Mouse (Mus musculus) heart, postnatal 36 days (tissue): ENCODE measurements around the gene Vps13d. TPM values are rescaled to one million over a fixed set of nuclear protein-coding genes. Genes with fewer than 3 reads are reported as not detected.

ENCODE experiments used
- DNase-seq, 2 experiments: peaks; one replicate each; pipeline ENCODE4 v3.0.0; 2021 to 2022
- intact Hi-C: fragments of 180-260 bp; cut with DNase I; formaldehyde crosslinking; loops from one replicate; pipeline ENCODE4 v1.15.1; 2025
- total RNA-seq, 2 experiments: library from RNA; stranded (reverse); gene quantifications; 2 replicates each; pipeline ENCODE4 v1.2.3; 2021

Vps13d gene
- total RNA-seq, 2 experiments from 2014 or later, result 70.1 to 73.5 TPM

GRCm38 (mm10) chr4:144928693-144929436 lies 265.9 kb downstream of the Vps13d start:
- intact Hi-C loops, result loop anchor here (2.0 kb wide), 1 partner anchor 20 kb away; no protein-coding TSS in a partner anchor
- no peak for DNase-seq

Other genes with a start within 250 kb of the Vps13d start
- gene Tnfrsf1b, start 51.9 kb upstream of the Vps13d start, total RNA-seq, result 1 to 10 TPM; 6.0 to 8.1 TPM
- gene Tnfrsf8, start 120.2 kb upstream of the Vps13d start, total RNA-seq, result under 1 TPM in 1 of 2 experiments, not detected in 1; 0.11 TPM